Mouse (Mus musculus) midbrain, postnatal 0 days (tissue): ENCODE measurements around the gene Alpl. TPM values are rescaled to one million over a fixed set of nuclear protein-coding genes. Genes with fewer than 3 reads are reported as not detected.
A peak's percentile ranks its signal among the peaks of the same experiment; 100 is the strongest.

Experiments
- ATAC-seq: fragments of 200-750 bp; cut with Nextera tagmentation; 2 replicates; pipeline ENCODE4 v1.8.0; 2017; ENCODE audit warnings: moderate number of reproducible peaks, mild to moderate bottlenecking, moderate TSS enrichment, moderate library complexity; ENCODE audit not compliant: low FRiP score
- DNase-seq: peaks from one replicate; pipeline ENCODE4 v3.0.0-alpha.2; 2015; ENCODE audit warnings: low spot score
- H3K27ac ChIP-seq: fragments of 300-500 bp; sonication (generic); 2 replicates; pipeline ENCODE4 v1.5.1; 2014; ENCODE audit warnings: low read depth, mild to moderate bottlenecking, low read length, mixed read lengths
- H3K27me3 ChIP-seq: fragments of 300-500 bp; sonication (generic); 2 replicates; pipeline ENCODE4 v1.6.1; 2014; ENCODE audit warnings: low read length, control low read depth, mixed read lengths; ENCODE audit not compliant: insufficient read depth
- H3K36me3 ChIP-seq: fragments of 300-500 bp; sonication (generic); 2 replicates; pipeline ENCODE4 v1.6.1; 2014; ENCODE audit warnings: low read length, control low read depth, mixed read lengths; ENCODE audit not compliant: insufficient read depth
- H3K4me1 ChIP-seq: fragments of 300-500 bp; sonication (generic); 2 replicates; pipeline ENCODE4 v1.6.1; 2014; ENCODE audit warnings: mild to moderate bottlenecking, control low read depth, antibody characterized with exemption, low read length, mixed read lengths; ENCODE audit not compliant: insufficient read depth
- H3K4me2 ChIP-seq: fragments of 300-500 bp; sonication (generic); 2 replicates; pipeline ENCODE4 v1.6.1; 2014; ENCODE audit warnings: low read depth, mild to moderate bottlenecking, low read length, mixed read lengths; ENCODE audit not compliant: poor library complexity, severe bottlenecking
- H3K4me3 ChIP-seq: fragments of 300-500 bp; sonication (generic); 2 replicates; pipeline ENCODE4 v1.5.1; 2014; ENCODE audit warnings: low read depth, mild to moderate bottlenecking, low read length, moderate library complexity
- H3K9ac ChIP-seq: fragments of 300-500 bp; sonication (generic); replicated peaks from 2 replicates; pipeline ENCODE4 v1.6.1; 2014; ENCODE audit warnings: mild to moderate bottlenecking, low read length, moderate library complexity, mixed read lengths; ENCODE audit not compliant: poor library complexity, severe bottlenecking
- H3K9me3 ChIP-seq: fragments of 300-500 bp; sonication (generic); 2 replicates; pipeline ENCODE4 v1.6.1; 2016; ENCODE audit warnings: low read length, control low read depth
- CTCF ChIP-seq: IDR thresholded peaks from 2 replicates; pipeline ENCODE4 v1.5.1; 2016; ENCODE audit warnings: antibody characterized with exemption, mild to moderate bottlenecking
- WGBS: fragments of 180-500 bp; shearing (Covaris S2); extraction: QIAGEN DNeasy Blood & Tissue Kit; methylation state at CpG from one replicate; pipeline ENCODE4 v1.1.7; 2014; 5-methylcytosine and 5-hydroxymethylcytosine counted together
- polyA plus RNA-seq: library from polyadenylated mRNA; unstranded; fragments of >200 nt; fragmentation: Nextera tagmentation; extraction: Ambion mirVana; gene quantifications from 2 replicates; pipeline ENCODE4 v1.2.1, GENCODE M21; 2015
- total RNA-seq: library from RNA; depleted of rRNA; stranded (reverse); fragments of >200 nt; gene quantifications from 2 replicates; pipeline ENCODE4 v1.2.3, GENCODE M21; 2014

Gene Alpl
- total and polyA plus RNA-seq, 2 experiments from 2014 or later: 14.3 to 16.1 TPM

GRCm38 (mm10) chr4:137835624-137836337 is 39.6 kb upstream of the Alpl start:
- peaks cover 3% of the 10 kb centered on the region; the same call in 1 of the 2 replicates for H3K4me1 ChIP-seq
- WGBS: 15% methylated on average over 14 of the region's 14 CpGs
- TF ChIP-seq CTCF: peak; percentile 99
- ATAC-seq (peak; percentile 91), DNase-seq (peak; percentile 94)
- no peaks in the 10 kb centered on the region for H3K36me3 ChIP-seq
- no peak overlapping the region for H3K4me3 ChIP-seq
- H3K9ac ChIP-seq: no peak overlapping the region
- no peaks in the 10 kb centered on the region for H3K9me3 ChIP-seq
- peak overlapping the region; percentile 28 for H3K4me2 ChIP-seq
- H3K27me3 ChIP-seq: no peaks in the 10 kb centered on the region
- no peak overlapping the region for H3K27ac ChIP-seq

- Histone ChIP-seq H3K36me3 (no peaks in the 10 kb centered on the region), H3K4me1 (peaks cover 3% of the 10 kb centered on the region; the same call in 1 of the 2 replicates), H3K9ac (no peak overlapping the region), H3K4me2 (no peak overlapping the region), H3K27me3 (no peaks in the 10 kb centered on the region), H3K4me3 (no peak overlapping the region), H3K27ac (no peak overlapping the region), H3K9me3 (no peaks in the 10 kb centered on the region)
- ATAC-seq (no peak), DNase-seq (no peak)
- WGBS: 87% methylated on average over 11 of the region's 11 CpGs
- TF ChIP-seq CTCF: no peak
Observed at GRCm38 (mm10) chr4:137831598-137831997, 35.4 kb upstream of the Alpl start.

GRCm38 (mm10) chr4:137830380-137830779 is 34.2 kb upstream of the Alpl start:
- TF ChIP-seq CTCF: no peak
- H3K36me3 ChIP-seq: no peaks in the 10 kb centered on the region
- H3K9me3 ChIP-seq: no peaks in the 10 kb centered on the region
- H3K27me3 ChIP-seq: no peaks in the 10 kb centered on the region
- H3K4me2 ChIP-seq: no peak overlapping the region
- DNase-seq: no peak
- peaks cover 1% of the 10 kb centered on the region; the same call in 1 of the 2 replicates for H3K4me1 ChIP-seq
- H3K27ac ChIP-seq: no peak overlapping the region
- no peak overlapping the region for H3K9ac ChIP-seq
- ATAC-seq: no peak
- H3K4me3 ChIP-seq: no peak overlapping the region
- 20% methylated on average over 6 of the region's 6 CpGs for WGBS

GRCm38 (mm10) chr4:137824881-137825280 is 28.7 kb upstream of the Alpl start:
- H3K4me2 ChIP-seq: no peak overlapping the region
- no peak for DNase-seq
- no peak overlapping the region for H3K9ac ChIP-seq
- H3K4me3 ChIP-seq: no peak overlapping the region
- TF ChIP-seq CTCF: no peak
- H3K4me1 ChIP-seq: no peaks in the 10 kb centered on the region
- no peaks in the 10 kb centered on the region for H3K27me3 ChIP-seq
- no peaks in the 10 kb centered on the region for H3K36me3 ChIP-seq
- 77% methylated on average over 2 of the region's 2 CpGs for WGBS
- no peak overlapping the region for H3K27ac ChIP-seq
- H3K9me3 ChIP-seq: no peaks in the 10 kb centered on the region
- ATAC-seq: no peak

- Histone ChIP-seq H3K4me3 (no peak overlapping the region), H3K36me3 (no peaks in the 10 kb centered on the region), H3K9ac (no peak overlapping the region), H3K27me3 (no peaks in the 10 kb centered on the region), H3K9me3 (no peaks in the 10 kb centered on the region), H3K4me2 (no peak overlapping the region), H3K27ac (no peak overlapping the region), H3K4me1 (no peaks in the 10 kb centered on the region)
- ATAC-seq: no peak
- no peak for TF ChIP-seq CTCF
- no peak for DNase-seq
- 81% methylated on average over 3 of the region's 3 CpGs for WGBS
Observed at GRCm38 (mm10) chr4:137823542-137823941, 27.4 kb upstream of the Alpl start.

- no peak for DNase-seq
- WGBS: 94% methylated on average over 5 of the region's 5 CpGs
- Histone ChIP-seq H3K36me3 (no peaks in the 10 kb centered on the region), H3K27me3 (no peaks in the 10 kb centered on the region), H3K9ac (no peak overlapping the region), H3K9me3 (no peaks in the 10 kb centered on the region), H3K27ac (no peak overlapping the region), H3K4me3 (no peak overlapping the region), H3K4me2 (no peak overlapping the region), H3K4me1 (no peaks in the 10 kb centered on the region)
- no peak for TF ChIP-seq CTCF
- no peak for ATAC-seq
Observed at GRCm38 (mm10) chr4:137822537-137822936, 26.4 kb upstream of the Alpl start.
